Mouse (Mus musculus) frontal cortex, adult 2 months (tissue): ENCODE measurements around the gene Slc8a1. TPM values are rescaled to one million over a fixed set of nuclear protein-coding genes. Genes with fewer than 3 reads are reported as not detected.
A peak's percentile ranks its signal among the peaks of the same experiment; 100 is the strongest.

ENCODE experiments used
- DNase-seq, 2 experiments: peaks; one replicate each; pipeline ENCODE4 v3.0.0; 2022; ENCODE audit warnings: low spot score in 1 of 2; ENCODE audit errors: extremely low spot score in 1 of 2
- polyA plus RNA-seq: library from polyadenylated mRNA; depleted of rRNA; stranded (reverse); fragments of >200 nt; gene quantifications from 2 replicates; pipeline ENCODE4 v1.2.3, GENCODE M21; 2012

The Slc8a1 gene
- polyA plus RNA-seq, 1 experiment = 31.0 TPM

DNA sequence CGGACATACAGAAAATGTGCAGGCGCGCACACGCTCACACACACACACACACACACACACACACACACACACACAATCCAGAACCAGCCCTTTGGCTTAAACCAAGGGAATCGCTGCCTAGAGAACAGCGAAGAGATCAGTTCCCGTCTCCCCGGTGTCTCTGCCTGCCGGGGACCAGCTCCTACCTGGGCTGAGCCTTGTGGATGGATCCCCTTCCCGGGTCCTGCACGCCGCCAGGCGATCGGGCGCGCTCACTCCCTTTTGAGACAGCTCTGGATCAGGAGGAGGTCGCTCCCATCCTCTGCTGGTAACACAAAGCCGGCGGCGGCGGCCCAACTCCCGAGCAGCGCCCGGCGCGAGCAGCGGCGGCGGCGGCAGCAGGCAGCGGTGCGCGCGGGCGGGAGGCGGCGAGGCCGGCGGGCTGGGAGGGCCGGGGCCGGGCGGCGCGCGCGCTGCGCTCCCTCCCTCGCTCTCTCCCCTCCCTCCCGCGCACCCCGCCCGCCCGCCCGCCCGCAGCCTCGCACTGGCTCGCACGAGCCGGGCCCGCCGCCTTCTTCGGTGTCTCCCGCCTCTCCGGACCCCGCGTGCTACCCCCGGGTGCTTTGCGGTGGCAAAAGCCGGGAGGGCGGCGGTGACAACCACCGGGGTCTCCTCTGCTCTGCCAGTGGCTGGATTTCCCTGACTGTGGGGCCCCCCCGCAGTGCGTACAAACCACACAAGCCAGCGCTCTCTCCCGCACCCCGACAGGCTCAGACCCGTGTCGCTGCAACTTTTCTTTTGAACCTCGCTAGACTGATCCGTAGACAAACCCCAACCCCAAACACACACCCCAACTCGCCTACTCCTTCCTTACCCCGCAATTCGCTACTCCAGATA lies 68.1 kb downstream of the Slc8a1 start:
- peak in 1 of 2 experiments; percentile 73 for DNase-seq

GRCm38 (mm10) chr17:81669062-81669815 lies 68.9 kb downstream of the Slc8a1 start:
- peak in 1 of 2 experiments; percentile 63 for DNase-seq

DNA sequence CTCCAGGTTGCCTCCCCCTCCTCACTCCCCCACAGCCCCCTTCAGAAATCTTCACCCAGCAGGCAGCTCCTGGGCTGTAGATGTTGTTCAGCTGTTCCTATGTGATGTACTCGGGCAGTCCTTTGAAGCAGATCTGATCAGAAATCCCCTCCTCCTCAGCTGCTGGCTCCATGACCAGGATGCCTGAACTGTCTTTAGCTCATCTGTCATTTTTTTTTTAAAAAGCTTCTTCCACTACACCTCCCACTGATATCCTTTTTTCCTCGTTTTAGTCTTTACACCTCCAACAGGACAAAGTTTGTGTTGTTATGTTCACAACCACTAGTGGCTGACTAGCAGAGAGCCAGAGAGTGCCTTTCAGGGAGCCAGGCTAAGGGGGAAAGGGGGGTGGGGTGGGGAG lies 69.7 kb downstream of the Slc8a1 start:
- DNase-seq = no peak

DNA sequence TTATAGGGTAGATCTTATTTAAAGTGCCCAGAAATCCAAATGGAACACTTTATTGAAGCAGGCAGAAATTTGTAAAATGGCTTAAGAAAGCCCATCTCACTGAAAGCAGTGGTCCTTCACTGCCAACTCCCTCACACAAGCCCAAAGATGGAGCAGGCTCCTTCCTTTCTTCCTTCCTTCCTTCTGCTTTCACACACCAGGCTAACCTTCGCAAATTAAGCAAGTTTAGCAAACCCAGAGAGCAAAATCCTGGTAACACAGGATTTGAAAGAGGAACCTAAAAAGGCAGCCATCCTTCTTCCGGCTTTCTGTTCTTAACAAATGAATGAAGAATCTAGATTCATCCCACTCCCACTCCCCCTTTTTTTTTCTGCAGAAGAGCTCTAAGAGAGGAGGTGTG lies 70.2 kb downstream of the Slc8a1 start:
- DNase-seq = no peak

- peak in 1 of 2 experiments; percentile 81 for DNase-seq
Measured at GRCm38 (mm10) chr17:81666551-81666950, 71.6 kb downstream of the Slc8a1 start.

GRCm38 (mm10) chr17:81664916-81665315 lies 73.3 kb downstream of the Slc8a1 start:
- no peak for DNase-seq

DNA sequence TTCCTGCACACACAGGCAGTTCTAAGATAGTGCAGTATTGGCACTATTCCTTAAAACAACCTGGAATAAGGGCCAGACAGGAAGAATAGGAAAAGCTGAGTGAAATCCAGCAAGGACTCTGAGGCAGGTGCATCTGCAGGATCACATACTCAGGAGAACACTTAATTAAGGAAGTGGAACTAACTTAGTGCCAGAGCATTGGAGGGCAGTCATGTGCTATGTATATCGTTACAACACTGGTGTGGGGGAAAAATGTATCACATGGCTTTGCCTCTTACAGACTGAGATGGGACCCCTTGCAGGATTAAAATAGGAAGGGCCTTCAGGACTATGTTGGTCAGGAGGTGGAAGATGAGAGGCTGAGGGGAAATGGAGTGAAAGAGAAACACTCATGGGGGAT lies 80.3 kb downstream of the Slc8a1 start:
- DNase-seq = no peak

DNA sequence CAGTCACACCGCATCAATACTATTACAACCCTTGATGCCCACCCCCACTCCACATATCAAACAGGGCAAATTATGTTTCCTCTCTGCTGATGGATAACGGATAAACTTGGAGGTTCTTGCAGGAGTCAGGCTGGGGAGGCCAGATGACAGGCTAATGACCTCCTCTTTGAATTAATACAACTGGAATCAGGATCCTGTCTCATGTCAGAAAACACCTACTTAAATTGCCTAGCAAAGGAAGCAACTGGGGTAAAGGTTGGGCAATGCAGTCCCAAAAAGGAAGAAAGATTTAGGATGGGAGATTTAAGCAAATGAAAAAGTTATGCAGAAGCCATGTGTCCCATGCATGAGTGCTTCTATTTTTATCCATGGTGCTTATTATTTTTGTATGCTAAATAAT lies 83.6 kb downstream of the Slc8a1 start:
- DNase-seq = no peak

DNA sequence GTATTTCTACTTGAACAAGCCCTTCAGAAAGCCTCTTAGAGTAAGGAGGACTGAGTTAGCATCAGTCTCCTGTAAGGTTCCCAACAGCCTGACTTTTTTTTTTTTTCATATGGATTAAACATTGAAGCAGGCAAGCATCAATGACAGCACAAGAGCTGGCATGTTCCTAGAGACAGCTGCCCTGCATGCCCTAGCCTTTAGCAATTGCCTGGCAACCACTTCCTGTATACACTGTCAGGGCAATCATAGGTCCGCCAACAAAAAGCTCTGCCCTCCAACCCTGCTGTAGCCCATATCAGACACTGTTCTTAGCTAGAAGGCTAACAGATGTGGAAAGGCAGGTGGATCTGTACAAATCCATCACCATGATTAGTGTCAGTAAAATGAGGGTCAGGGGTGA lies 85.2 kb downstream of the Slc8a1 start:
- no peak for DNase-seq

GRCm38 (mm10) chr17:81636822-81637221 lies 101.4 kb downstream of the Slc8a1 start:
- DNase-seq = no peak

DNA sequence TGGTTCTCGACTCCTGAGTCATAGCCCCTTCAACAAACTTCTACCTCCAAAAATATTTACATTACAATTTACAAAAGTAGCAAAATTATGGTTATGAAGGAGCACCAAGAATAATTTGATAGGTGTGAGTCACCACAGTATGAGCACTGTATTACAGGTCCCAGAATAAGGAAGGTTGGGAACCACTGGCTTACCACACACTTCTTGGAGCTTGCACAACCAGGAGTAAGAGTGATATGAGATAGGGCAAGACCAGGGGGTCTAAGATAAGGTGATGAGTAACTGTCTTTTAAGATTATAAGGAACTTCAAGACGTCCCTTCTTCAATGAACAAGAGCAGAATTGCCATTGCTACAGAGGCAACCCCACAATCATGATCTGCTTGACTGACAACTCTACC lies 107.7 kb downstream of the Slc8a1 start:
- no peak for DNase-seq

DNA sequence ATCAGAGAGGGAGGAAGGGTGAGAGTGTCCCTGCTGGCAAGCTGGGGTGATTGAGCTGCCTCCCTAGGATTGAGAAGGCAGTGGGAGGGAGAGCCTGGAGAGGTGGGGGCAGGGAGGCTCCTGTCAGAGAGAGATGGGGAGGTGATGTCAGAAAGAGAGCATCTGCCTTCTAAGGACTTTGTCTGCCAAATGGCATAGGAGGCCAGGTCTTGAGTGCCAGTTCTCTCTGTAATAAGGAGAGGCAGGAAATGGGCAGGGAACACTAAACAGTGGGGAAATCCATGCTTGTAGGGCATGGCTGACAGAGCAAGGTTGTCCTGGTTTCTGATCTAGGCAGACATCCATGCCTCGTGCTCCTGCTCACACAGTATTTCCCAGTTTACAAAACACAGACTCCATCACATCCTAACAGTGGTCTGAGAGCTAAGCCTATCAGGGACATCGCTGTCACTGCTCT lies 117.0 kb downstream of the Slc8a1 start:
- peak in 1 of 2 experiments; percentile 35 for DNase-seq

DNA sequence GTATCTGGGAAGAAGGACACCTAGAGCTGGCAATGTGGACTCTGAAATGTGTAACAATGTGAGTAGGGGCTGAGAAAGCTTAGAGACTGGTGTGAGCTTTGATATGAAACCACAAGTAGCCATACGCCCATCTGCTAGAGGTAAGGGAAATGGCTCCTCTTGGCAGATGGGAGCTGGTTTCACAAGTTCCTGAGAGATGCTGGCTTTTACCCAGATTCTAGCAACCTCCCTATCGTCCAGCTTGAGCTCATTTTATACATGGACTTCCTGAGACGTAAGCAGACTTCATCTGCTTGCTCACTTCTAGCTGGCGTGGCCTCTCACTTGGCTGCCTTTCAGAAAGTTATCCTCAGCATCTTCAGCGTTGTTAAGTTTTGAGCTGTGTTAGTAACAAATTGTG lies 119.7 kb downstream of the Slc8a1 start:
- DNase-seq = peak in 1 of 2 experiments; percentile 56

DNA sequence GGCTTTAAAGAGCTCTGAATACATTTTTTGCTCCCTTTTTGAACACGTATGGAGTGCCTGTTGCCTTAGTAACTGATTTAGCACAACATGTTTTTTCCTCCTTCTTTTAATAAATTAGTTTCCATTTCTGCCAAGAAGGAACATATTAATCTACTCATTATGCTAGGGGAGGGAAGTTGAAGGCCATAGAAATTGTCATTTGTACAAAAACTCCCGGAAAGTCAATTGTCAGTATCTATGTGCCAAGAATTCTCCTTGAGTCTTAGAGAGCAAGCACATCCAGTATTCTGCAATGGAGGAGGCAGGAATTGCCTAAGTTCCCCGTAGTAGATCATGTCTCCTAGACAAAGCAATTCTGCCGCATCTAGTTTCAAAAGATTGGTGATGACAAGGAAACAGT lies 121.9 kb downstream of the Slc8a1 start:
- no peak for DNase-seq

- no peak for DNase-seq
Measured at GRCm38 (mm10) chr17:81615391-81615790, 122.8 kb downstream of the Slc8a1 start.

DNA sequence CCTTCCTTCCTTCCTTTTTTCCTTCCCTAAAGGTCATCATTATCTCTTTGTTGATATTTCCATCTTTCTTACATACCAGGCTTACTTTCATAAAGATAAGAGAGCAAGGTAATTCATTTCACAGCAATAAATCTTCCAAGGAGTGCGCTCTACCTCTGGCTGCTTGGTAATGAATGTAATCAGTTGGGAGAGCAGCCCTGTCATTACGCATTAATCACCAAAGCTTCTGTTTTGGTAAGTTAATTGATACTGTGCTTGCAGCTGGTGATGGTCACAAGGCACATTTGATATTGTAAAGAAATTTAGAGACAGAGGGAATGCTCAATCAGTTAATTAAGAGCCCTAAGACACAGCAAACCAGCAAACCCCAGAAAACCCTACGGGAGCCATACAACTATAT lies 130.7 kb downstream of the Slc8a1 start:
- no peak for DNase-seq

DNA sequence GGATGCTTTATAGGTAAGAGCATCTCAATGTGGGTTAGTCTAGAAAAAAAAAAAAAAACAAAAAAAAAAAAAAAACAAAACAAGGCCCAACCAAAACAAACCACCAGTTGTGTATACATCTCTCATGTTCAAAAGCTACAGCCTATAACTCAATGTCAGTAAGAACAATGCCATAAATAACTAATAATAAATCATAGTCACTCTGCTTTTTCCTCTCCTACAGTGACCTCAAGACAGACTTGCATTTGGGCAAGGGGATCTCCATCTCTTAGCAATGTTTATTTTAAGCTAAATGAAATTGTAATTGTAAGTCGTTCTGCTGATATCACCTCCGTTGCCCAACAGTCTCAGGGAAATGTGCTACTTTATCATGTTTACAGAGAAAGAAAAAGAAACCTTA lies 132.1 kb downstream of the Slc8a1 start:
- DNase-seq = no peak

DNA sequence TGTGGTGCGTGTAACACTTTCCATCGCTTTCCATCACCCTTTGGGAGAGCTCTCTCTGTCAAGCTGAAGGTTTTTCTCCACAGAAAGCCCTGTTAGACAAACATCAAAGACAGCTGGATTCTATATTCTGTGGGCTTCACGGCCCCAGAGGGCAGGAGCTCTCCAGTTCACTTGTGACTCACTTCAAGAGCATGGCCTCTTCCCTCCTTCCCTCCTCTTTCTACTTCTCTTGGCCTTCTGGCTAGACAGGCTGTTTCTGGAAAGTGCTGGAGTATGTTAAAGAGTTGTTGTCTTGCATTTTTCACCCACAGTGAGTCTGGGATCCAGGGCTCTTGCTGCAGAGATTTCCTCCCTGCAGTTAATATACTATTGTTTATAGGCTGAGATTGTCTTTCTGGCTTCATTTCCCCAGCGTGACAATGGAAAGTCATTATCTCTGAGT lies 132.9 kb downstream of the Slc8a1 start:
- DNase-seq = no peak

- no peak for DNase-seq
Measured at GRCm38 (mm10) chr17:81599072-81599471, 139.1 kb downstream of the Slc8a1 start.

DNA sequence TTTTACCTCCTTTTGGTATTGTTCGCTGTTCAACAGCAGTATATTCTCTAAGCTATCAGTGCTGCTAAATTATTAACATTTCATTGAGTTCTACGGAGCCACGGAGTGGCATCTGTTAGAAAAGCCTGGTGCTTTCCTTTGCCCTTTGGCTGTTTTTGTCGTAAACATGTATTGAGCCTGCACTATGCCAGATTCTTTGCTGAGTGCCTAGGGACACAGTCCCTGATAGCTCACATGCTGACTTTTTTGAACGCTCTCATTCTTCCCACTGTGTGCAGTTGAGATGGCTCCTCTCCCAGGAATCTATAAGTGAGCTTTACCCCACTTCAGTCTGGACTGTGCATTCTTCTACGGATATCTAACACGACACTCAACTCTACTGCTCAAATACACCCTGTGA lies 148.4 kb downstream of the Slc8a1 start:
- no peak for DNase-seq

- DNase-seq = peak in 1 of 2 experiments; percentile 47
Measured at GRCm38 (mm10) chr17:81586759-81587158, 151.4 kb downstream of the Slc8a1 start.
